Mouse (Mus musculus) neural tube, embryonic 14.5 days (tissue): Measurements from ENCODE around the gene Anapc5. TPM values are rescaled to one million over a fixed set of nuclear protein-coding genes. Genes with fewer than 3 reads are reported as not detected.
A peak's percentile ranks its signal among the peaks of the same experiment; 100 is the strongest.

Experiments used
- ATAC-seq: fragments of 200-750 bp; cut with Nextera tagmentation; 2 replicates; pipeline ENCODE4 v1.8.0; 2017; ENCODE audit warnings: low read depth, mild to moderate bottlenecking, moderate TSS enrichment, moderate library complexity
- H3K27ac ChIP-seq: fragments of 300-500 bp; sonication (generic); 2 replicates; pipeline ENCODE4 v1.5.1; 2014; ENCODE audit warnings: low read depth, mild to moderate bottlenecking, control low read depth, low read length, moderate library complexity, mixed read lengths
- H3K27me3 ChIP-seq: fragments of 300-500 bp; sonication (generic); 2 replicates; pipeline ENCODE4 v1.6.1; 2014; ENCODE audit warnings: low read length; ENCODE audit not compliant: control insufficient read depth, insufficient read depth
- H3K36me3 ChIP-seq: fragments of 300-500 bp; sonication (generic); 2 replicates; pipeline ENCODE4 v1.6.1; 2014; ENCODE audit warnings: low read length, mixed read lengths; ENCODE audit not compliant: control insufficient read depth, insufficient read depth
- H3K4me1 ChIP-seq: fragments of 300-500 bp; sonication (generic); 2 replicates; pipeline ENCODE4 v1.6.1; 2014; ENCODE audit warnings: low read length; ENCODE audit not compliant: control insufficient read depth, insufficient read depth
- H3K4me2 ChIP-seq: fragments of 300-500 bp; sonication (generic); 2 replicates; pipeline ENCODE4 v1.6.1; 2014; ENCODE audit warnings: mild to moderate bottlenecking, low read depth, low read length, control low read depth
- H3K4me3 ChIP-seq: fragments of 300-500 bp; sonication (generic); 2 replicates; pipeline ENCODE4 v1.5.1; 2014; ENCODE audit warnings: low read depth, low read length, control low read depth, mixed read lengths
- H3K9ac ChIP-seq: fragments of 300-500 bp; sonication (generic); replicated peaks from 2 replicates; pipeline ENCODE4 v1.6.1; 2014; ENCODE audit warnings: low read depth, mild to moderate bottlenecking, control low read depth, low read length, mixed read lengths
- H3K9me3 ChIP-seq: fragments of 300-500 bp; sonication (generic); 2 replicates; pipeline ENCODE4 v1.6.1; 2016; ENCODE audit warnings: low read length; ENCODE audit not compliant: control insufficient read depth
- WGBS: fragments of 180-500 bp; shearing (Covaris S2); extraction: QIAGEN DNeasy Blood & Tissue Kit; methylation state at CpG from one replicate; pipeline ENCODE4 v1.1.7; 2014; 5-methylcytosine and 5-hydroxymethylcytosine counted together
- polyA plus RNA-seq: library from polyadenylated mRNA; unstranded; fragments of >200 nt; fragmentation: Nextera tagmentation; extraction: Ambion mirVana; gene quantifications from 2 replicates; pipeline ENCODE4 v1.2.1, GENCODE M21; 2014

Anapc5 gene
- polyA plus RNA-seq, 1 experiment from 2014 or later: 488 TPM

GRCm38 (mm10) chr5:122832996-122833395 is 11.9 kb upstream of the Anapc5 start:
- no peak for ATAC-seq
- Histone ChIP-seq H3K9ac (no peak overlapping the region), H3K27ac (no peak overlapping the region), H3K27me3 (no peaks in the 10 kb centered on the region), H3K36me3 (no peaks in the 10 kb centered on the region), H3K4me2 (no peak overlapping the region), H3K4me3 (no peak overlapping the region), H3K4me1 (no peaks in the 10 kb centered on the region), H3K9me3 (no peaks in the 10 kb centered on the region)
- 83% methylated on average over 10 of the region's 10 CpGs for WGBS

- Histone ChIP-seq H3K27me3 (no peaks in the 10 kb centered on the region), H3K9me3 (no peaks in the 10 kb centered on the region), H3K4me2 (no peak overlapping the region), H3K36me3 (no peaks in the 10 kb centered on the region), H3K4me1 (no peaks in the 10 kb centered on the region), H3K4me3 (no peak overlapping the region), H3K9ac (no peak overlapping the region), H3K27ac (no peak overlapping the region)
- no peak for ATAC-seq
- 88% methylated on average over 10 of the region's 10 CpGs for WGBS
These were observed 11.4 kb upstream of the Anapc5 start for GRCm38 (mm10) chr5:122832536-122832935.

DNA sequence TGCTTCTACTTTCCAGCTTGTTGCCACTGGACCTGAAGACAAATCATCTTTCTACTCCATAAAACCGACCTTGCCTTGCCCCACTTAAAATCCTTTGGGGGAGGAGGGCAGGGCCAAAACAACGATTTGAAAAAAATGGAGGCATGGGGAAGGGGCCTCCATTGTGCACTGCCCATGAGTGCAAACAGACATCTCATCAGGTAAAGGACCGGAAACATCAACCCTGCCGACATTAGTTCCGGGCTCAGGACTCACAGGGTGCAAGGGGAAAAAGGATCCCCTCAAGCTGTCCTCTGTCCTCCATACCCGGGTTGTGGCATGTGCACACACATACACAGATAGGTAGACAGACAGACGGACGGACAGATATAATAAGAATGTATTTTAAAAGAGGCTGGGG is 4.0 kb upstream of the Anapc5 start:
- no peak overlapping the region for H3K4me2 ChIP-seq
- H3K27ac ChIP-seq: no peak overlapping the region
- 83% methylated on average over 8 of the region's 8 CpGs for WGBS
- no peaks in the 10 kb centered on the region for H3K9me3 ChIP-seq
- H3K4me1 ChIP-seq: peaks cover 2% of the 10 kb centered on the region; the same call in 1 of the 2 replicates
- H3K27me3 ChIP-seq: no peaks in the 10 kb centered on the region
- no peak overlapping the region for H3K9ac ChIP-seq
- H3K4me3 ChIP-seq: no peak overlapping the region
- no peaks in the 10 kb centered on the region for H3K36me3 ChIP-seq
- ATAC-seq: no peak

DNA sequence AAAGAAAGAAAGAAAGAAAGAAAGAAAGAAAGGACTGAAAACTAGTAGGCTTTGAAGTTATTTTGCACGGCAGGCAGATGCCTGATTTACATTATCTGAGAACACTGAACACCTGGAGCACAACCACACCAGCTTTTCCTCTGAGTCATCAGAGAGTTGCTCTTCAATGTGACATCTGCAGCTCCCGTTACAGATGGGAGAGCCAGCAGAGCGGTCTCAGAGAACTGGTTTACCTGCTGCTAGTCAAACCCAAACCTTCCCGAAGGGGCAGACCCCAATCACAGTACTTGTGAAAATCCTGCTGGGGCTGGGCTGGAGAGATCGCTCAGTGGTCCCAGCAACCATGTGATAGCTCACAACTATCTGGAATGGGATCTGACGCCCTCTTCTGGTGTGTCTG is 3.3 kb upstream of the Anapc5 start:
- no peak for ATAC-seq
- no peaks in the 10 kb centered on the region for H3K36me3 ChIP-seq
- no peak overlapping the region for H3K9ac ChIP-seq
- no peak overlapping the region for H3K27ac ChIP-seq
- no peak overlapping the region for H3K4me2 ChIP-seq
- H3K27me3 ChIP-seq: no peaks in the 10 kb centered on the region
- H3K4me1 ChIP-seq: peaks cover 7% of the 10 kb centered on the region; the same call in 1 of the 2 replicates
- H3K9me3 ChIP-seq: no peaks in the 10 kb centered on the region
- 74% methylated on average over 6 of the region's 6 CpGs for WGBS
- H3K4me3 ChIP-seq: no peak overlapping the region

- no peak for ATAC-seq
- no peak overlapping the region for H3K27ac ChIP-seq
- 69% methylated on average over 1 of the region's 1 CpGs for WGBS
These were observed 2.8 kb upstream of the Anapc5 start for GRCm38 (mm10) chr5:122823976-122824375.

GRCm38 (mm10) chr5:122822441-122822840 is 1.3 kb upstream of the Anapc5 start:
- peaks cover 10% of the 10 kb centered on the region; the same call in 1 of the 2 replicates for H3K4me1 ChIP-seq
- H3K4me3 ChIP-seq: no peak overlapping the region
- no peak overlapping the region for H3K27ac ChIP-seq
- WGBS: 97% methylated on average over 4 of the region's 4 CpGs
- no peaks in the 10 kb centered on the region for H3K27me3 ChIP-seq
- H3K9me3 ChIP-seq: no peaks in the 10 kb centered on the region
- no peak overlapping the region for H3K9ac ChIP-seq
- no peak overlapping the region for H3K4me2 ChIP-seq
- peaks cover 13% of the 10 kb centered on the region for H3K36me3 ChIP-seq
- no peak for ATAC-seq

More at GRCm38 (mm10) chr5:122823976-122824375, 2.8 kb upstream of the Anapc5 start:
- Histone ChIP-seq H3K4me2 (no peak overlapping the region), H3K4me1 (peaks cover 10% of the 10 kb centered on the region; the same call in 1 of the 2 replicates), H3K27me3 (no peaks in the 10 kb centered on the region), H3K4me3 (no peak overlapping the region), H3K9me3 (no peaks in the 10 kb centered on the region), H3K36me3 (no peaks in the 10 kb centered on the region), H3K9ac (no peak overlapping the region)

DNA sequence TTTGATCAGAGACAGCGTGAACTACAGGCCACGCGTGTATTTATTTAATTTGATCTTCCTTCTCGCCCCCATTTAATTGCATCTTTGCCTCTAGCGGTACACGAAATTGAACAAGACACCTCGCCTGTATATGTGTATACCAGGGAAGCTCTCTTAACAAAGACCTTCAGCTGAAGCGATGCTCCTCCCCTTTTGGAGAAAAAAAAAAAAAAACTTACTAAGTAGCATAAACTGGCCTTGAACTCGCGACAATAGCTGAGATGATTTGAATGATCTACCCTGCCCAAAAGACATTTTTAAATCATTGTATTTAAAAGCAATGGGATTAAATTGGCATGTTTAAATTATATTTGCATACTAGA is 366 bp upstream of the Anapc5 start:
- ATAC-seq: peak; percentile 67
- under 1% methylated on average over 10 of the region's 10 CpGs for WGBS

DNA sequence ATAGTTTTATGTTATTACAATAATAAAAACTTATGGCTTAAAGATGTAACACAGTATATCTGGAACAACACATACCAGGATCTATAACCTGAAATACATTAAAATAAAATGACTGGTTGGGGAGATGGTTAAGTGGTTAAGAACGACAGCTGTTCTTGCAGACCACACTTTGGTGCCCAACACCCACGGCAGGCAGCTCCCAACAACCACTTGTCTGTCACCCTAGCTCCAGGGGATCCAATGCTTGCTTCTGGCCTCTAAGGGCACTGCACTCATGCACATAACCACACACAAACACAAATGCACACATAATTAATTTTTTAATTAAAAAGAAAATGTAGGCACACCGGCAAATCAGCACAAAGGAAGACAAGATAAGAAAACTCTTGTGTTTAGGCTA is 8.4 kb downstream of the Anapc5 start:
- Histone ChIP-seq H3K4me2 (no peak overlapping the region), H3K27me3 (no peaks in the 10 kb centered on the region), H3K4me1 (no peaks in the 10 kb centered on the region), H3K9ac (no peak overlapping the region), H3K4me3 (no peak overlapping the region), H3K36me3 (peaks cover 56% of the 10 kb centered on the region), H3K9me3 (no peaks in the 10 kb centered on the region), H3K27ac (no peak overlapping the region)
- ATAC-seq: no peak
- 73% methylated on average over 3 of the region's 3 CpGs for WGBS

More for the DNA sequence above, 366 bp upstream of the Anapc5 start:
- no peaks in the 10 kb centered on the region for H3K9me3 ChIP-seq
- no peaks in the 10 kb centered on the region for H3K27me3 ChIP-seq
- peak overlapping the region; percentile 76 for H3K4me3 ChIP-seq
- H3K36me3 ChIP-seq: peaks cover 22% of the 10 kb centered on the region
- H3K9ac ChIP-seq: peak overlapping the region; percentile 57
- H3K4me2 ChIP-seq: peak overlapping the region; percentile 48
- peak overlapping the region; percentile 96 for H3K27ac ChIP-seq
- peaks cover 10% of the 10 kb centered on the region; the same call in 1 of the 2 replicates for H3K4me1 ChIP-seq

DNA sequence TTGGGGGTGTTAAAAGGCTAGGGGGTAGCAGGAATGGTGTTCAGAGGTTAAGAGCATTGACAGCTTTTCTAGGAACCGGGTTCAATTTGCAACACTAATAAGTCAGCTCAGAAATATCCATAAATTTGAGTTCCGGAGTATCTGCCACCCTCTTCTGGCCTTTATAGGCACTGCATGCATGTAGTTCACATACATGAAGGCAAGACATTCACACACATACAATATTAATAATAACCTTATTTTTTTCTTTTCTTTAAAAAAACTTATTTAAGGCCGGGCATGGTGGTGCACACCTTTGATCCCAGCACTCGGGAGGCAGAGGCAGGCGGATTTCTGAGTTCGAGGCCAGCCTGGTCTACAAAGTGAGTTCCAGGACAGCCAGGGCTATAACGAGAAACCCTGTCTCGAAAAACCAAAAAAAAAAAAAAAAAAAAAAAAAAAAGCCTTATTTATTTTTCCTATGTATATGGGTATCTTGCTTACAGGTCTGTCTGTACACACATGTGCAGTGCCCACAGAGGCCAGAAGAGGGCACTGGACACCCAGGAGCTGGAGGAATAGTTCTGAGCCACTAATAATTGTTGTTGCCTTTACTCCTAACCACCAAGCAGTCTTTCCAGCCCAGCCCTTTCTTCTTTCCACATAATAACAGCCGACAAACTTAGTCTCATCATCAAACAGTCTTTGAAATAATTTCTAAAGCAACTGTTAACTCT is 9.6 kb downstream of the Anapc5 start:
- Histone ChIP-seq H3K4me3 (no peak overlapping the region), H3K9me3 (no peaks in the 10 kb centered on the region), H3K9ac (no peak overlapping the region), H3K4me1 (no peaks in the 10 kb centered on the region), H3K36me3 (peaks cover 56% of the 10 kb centered on the region), H3K27me3 (no peaks in the 10 kb centered on the region), H3K27ac (no peak overlapping the region), H3K4me2 (no peak overlapping the region)
- 94% methylated on average over 9 of the region's 9 CpGs for WGBS
- no peak for ATAC-seq
